Mouse (Mus musculus) megakaryocyte, embryonic 14.5 days (primary cell): ENCODE measurements around the gene Isg20l2. TPM values are rescaled to one million over a fixed set of nuclear protein-coding genes. Genes with fewer than 3 reads are reported as not detected.
"Not testable (repeated sequence)": the region's sequence is repeated elsewhere in the genome, so short reads cannot be mapped to it uniquely, and the experiment has no call there.

Experiments used
- H3K27me3 ChIP-seq: replicated peaks from 2 replicates; pipeline ENCODE3; 2012; ENCODE audit warnings: inconsistent platforms
- H3K36me3 ChIP-seq: replicated peaks from 2 replicates; pipeline ENCODE3; 2012; ENCODE audit warnings: low read length, inconsistent platforms, mixed read lengths
- H3K4me1 ChIP-seq: 2 replicates; pipeline ENCODE4 v1.6.1; 2012; ENCODE audit warnings: inconsistent platforms
- H3K4me3 ChIP-seq: replicated peaks from 2 replicates; pipeline ENCODE3; 2012; ENCODE audit warnings: moderate library complexity, mild to moderate bottlenecking, inconsistent platforms
- H3K9me3 ChIP-seq: 2 replicates; pipeline ENCODE4 v1.6.1; 2012; ENCODE audit warnings: inconsistent platforms
- FLI1 ChIP-seq: IDR thresholded peaks from 2 replicates; pipeline ENCODE4 v1.6.1; 2012; ENCODE audit warnings: low read length, inconsistent platforms, mixed read lengths
- GATA1 ChIP-seq: IDR thresholded peaks from 3 replicates; pipeline ENCODE4 v1.6.1; 2012; ENCODE audit warnings: mixed read lengths, low read length, inconsistent platforms, borderline replicate concordance
- polyA plus RNA-seq: library from polyadenylated mRNA; stranded (reverse); fragments of >175 nt; gene quantifications from 2 replicates; pipeline ENCODE4 v1.2.3, GENCODE M21; 2012; ENCODE audit warnings: low replicate concordance; ENCODE audit not compliant: insufficient read depth

The Isg20l2 gene
- 2.9 and 3.6 TPM in 2 replicates for polyA plus RNA-seq

- H3K36me3 ChIP-seq = peaks cover 63% of the 10 kb centered on the region
- peaks cover 65% of the 10 kb centered on the region for H3K4me1 ChIP-seq
- no peaks in the 10 kb centered on the region for H3K9me3 ChIP-seq
- TF ChIP-seq FLI1 = no peak
- TF ChIP-seq GATA1 = no peak
- peak within 1 kb of the TSS; percentile 97 for H3K4me3 ChIP-seq
- no peaks in the 10 kb centered on the region for H3K27me3 ChIP-seq
Measured at GRCm38 (mm10) chr3:87930078-87930795, at the start of gene Isg20l2, which contains the start of gene Rrnad1. Gene Isg20l2, plus strand, starts transcription at chr3:87930314. Gene Rrnad1, minus strand, starts transcription at chr3:87930717.

DNA sequence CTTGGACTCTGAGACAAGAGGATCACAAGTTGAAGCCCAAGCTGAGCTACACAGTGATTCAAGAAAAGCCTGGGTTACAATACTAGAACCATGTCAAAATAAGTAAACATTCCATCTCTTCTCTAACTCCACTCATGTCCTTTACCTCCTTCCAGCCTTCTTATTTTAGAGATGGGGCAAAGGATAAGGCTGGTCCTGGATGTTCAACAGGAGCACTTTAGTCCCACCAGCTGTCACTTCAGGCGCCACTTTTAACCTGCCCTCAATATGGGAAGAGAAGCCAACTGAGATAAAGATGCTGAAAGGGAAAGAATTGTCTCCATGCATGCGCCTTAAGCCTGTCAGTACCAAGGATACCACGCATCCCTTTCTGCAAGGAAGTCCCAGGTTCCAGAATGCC, 45.8 kb upstream of the Isg20l2 start:
- no peak for TF ChIP-seq GATA1
- TF ChIP-seq FLI1 = no peak
- Histone ChIP-seq H3K4me1 (peaks cover 38% of the 10 kb centered on the region), H3K4me3 (peak overlapping the region; percentile 97), H3K27me3 (no peaks in the 10 kb centered on the region), H3K9me3 (0 out of 2 replicates have a peak, but pooled peaks cover 5% of the 10 kb centered on the region), H3K36me3 (peaks cover 32% of the 10 kb centered on the region)

GRCm38 (mm10) chr3:87884708-87885251, 45.3 kb upstream of the Isg20l2 start:
- Histone ChIP-seq H3K27me3 (no peaks in the 10 kb centered on the region), H3K36me3 (peaks cover 31% of the 10 kb centered on the region), H3K9me3 (0 out of 2 replicates have a peak, but pooled peaks cover 5% of the 10 kb centered on the region), H3K4me1 (peaks cover 37% of the 10 kb centered on the region), H3K4me3 (peak overlapping the region; percentile 97)
- TF ChIP-seq FLI1 (no peak), GATA1 (no peak)

DNA sequence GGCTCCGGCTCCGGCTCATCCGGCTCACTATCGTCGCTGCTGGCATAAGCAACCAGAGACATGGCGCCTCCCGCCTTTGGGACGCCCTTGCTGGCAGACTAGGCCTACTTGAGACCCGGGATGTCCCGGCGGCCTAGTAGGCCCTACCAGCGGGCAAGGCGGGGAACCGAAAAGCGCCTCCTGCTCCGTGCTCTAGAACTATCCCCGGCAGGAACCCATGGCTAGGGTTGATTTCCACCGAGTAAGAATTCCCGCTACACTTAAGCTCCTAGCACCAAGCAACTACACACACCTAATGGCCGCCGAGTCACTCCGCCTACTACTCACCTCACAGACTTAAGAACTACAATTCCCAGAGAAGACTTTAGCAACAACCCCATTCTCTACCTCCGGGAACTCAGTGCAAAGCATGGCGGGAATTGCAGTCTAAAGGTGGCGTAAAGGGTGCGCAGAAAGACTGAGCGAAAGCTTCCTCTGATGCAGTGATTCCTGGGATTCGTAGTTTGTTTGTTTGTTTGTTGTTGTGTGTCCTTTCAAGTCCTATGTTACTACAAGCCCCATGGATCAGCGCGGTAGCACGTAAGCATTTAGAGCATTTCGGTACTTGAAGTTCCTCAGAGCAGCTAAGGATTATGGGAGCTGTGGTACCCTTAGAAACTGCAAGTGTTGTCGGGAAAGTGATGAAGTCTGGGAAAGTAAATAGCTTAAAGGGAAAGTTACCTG, 44.7 kb upstream of the Isg20l2 start, which contains the start of gene Prcc:
Gene Prcc (minus strand): TSS at position 328 of the 723 bp plus-strand sequence.
- peaks cover 35% of the 10 kb centered on the region for H3K4me1 ChIP-seq
- TF ChIP-seq FLI1 (no peak), GATA1 (no peak)

GRCm38 (mm10) chr3:87886004-87886365, 44.1 kb upstream of the Isg20l2 start:
- Histone ChIP-seq H3K4me1 (peaks cover 35% of the 10 kb centered on the region), H3K36me3 (peaks cover 21% of the 10 kb centered on the region), H3K4me3 (peak overlapping the region; percentile 97), H3K27me3 (no peaks in the 10 kb centered on the region), H3K9me3 (0 out of 2 replicates have a peak, but pooled peaks cover 5% of the 10 kb centered on the region)
- TF ChIP-seq GATA1 (no peak), FLI1 (no peak)

More for the DNA sequence above, 44.7 kb upstream of the Isg20l2 start, which contains the start of gene Prcc:
- H3K4me3 ChIP-seq = peak within 1 kb of the TSS; percentile 97
- 0 out of 2 replicates have a peak, but pooled peaks cover 5% of the 10 kb centered on the region for H3K9me3 ChIP-seq
- no peaks in the 10 kb centered on the region for H3K27me3 ChIP-seq
- H3K36me3 ChIP-seq = peaks cover 25% of the 10 kb centered on the region

DNA sequence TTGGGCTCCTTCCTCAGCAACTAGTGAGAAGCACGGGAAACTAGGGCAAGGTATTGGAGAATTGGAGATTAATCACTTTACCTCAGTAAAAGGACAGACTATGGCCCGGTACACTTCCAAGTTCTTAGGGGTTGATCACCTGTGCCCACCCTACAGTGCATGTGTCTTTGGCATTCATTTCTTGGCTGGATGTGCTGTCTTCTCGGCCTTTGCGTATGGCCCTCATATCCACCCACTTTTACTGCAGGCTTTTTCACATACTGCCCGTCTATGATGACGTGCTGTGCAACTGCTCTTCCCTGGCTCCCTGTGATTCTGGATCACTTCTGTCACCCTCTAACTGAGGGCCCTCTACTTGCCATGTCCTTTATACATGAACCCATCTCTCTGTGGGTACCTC, 43.7 kb upstream of the Isg20l2 start:
- Histone ChIP-seq H3K27me3 (no peaks in the 10 kb centered on the region), H3K9me3 (0 out of 2 replicates have a peak, but pooled peaks cover 5% of the 10 kb centered on the region), H3K4me3 (peak overlapping the region; percentile 97), H3K36me3 (peaks cover 17% of the 10 kb centered on the region), H3K4me1 (peaks cover 35% of the 10 kb centered on the region)
- TF ChIP-seq FLI1 (no peak), GATA1 (no peak)

- H3K4me1 ChIP-seq = peaks cover 33% of the 10 kb centered on the region
- H3K9me3 ChIP-seq, H3K4me3 ChIP-seq, H3K27me3 ChIP-seq: not testable (repeated sequence)
- H3K36me3 ChIP-seq = peaks cover 12% of the 10 kb centered on the region
Measured at GRCm38 (mm10) chr3:87887400-87887799, 42.7 kb upstream of the Isg20l2 start.

- no peak for TF ChIP-seq GATA1
- TF ChIP-seq FLI1 = no peak
- Histone ChIP-seq H3K4me1 (peaks cover 29% of the 10 kb centered on the region), H3K4me3 (no peak overlapping the region), H3K9me3 (0 out of 2 replicates have a peak, but pooled peaks cover 5% of the 10 kb centered on the region), H3K27me3 (no peaks in the 10 kb centered on the region), H3K36me3 (no peaks in the 10 kb centered on the region)
Measured at GRCm38 (mm10) chr3:87891481-87891880, 38.6 kb upstream of the Isg20l2 start.

DNA sequence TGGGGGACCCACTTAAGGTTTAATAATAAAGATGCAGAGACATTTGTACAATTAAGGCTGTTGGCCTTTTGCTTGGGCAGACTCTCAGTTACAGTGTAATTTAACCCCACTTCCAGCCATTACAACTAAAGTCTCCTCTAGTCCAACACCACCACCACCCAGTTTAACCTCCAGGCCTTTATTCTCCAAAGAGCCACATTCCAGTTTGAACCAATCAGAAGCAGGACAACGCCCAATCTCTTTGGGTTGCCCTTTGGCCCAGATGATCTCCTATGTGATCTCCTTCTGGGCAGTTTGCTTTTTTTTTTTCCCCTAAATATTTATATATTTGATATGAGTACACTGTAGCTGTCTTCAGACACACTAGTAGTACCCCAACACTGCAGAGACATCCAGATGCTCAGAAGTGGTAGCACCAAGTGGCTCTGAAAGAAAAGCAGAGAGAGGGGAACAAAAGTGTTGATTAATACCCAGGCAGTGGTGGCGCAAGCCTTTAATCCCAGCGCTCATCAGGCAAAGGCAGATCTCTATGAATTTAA, 36.7 kb upstream of the Isg20l2 start:
- TF ChIP-seq FLI1 = no peak
- no peak for TF ChIP-seq GATA1
- no peak overlapping the region for H3K4me3 ChIP-seq
- H3K36me3 ChIP-seq = no peaks in the 10 kb centered on the region
- H3K27me3 ChIP-seq = no peaks in the 10 kb centered on the region
- H3K9me3 ChIP-seq = 0 out of 2 replicates have a peak, but pooled peaks cover under 1% of the 10 kb centered on the region
- H3K4me1 ChIP-seq = peaks cover 28% of the 10 kb centered on the region
